ENCODE assay signal across 8 mouse cellular contexts in genomic region chr10:4387701-4388383, GRCm38 (mm10). TPM values are rescaled to one million over a fixed set of nuclear protein-coding genes. Genes with fewer than 3 reads are reported as not detected.
DNase-seq lines count a peak whose midpoint lies in the region; ATAC-seq and TF ChIP-seq lines count a peak whose summit lies in the region.

Gene Zbtb2, minus strand, starts transcription at chr10:4388108.

- H3K36me3 ChIP-seq in forebrain, embryonic 14.5 days (ENCODE audit: control insufficient read depth, insufficient read depth, low read length): peaks cover 1% of the 10 kb centered on the region; the same call in 1 of the 2 replicates
- peaks cover 5% of the 10 kb centered on the region for H3K36me3 ChIP-seq in lung, embryonic 16.5 days (ENCODE audit: control insufficient read depth, insufficient read depth, low read length)
- H3K36me3 ChIP-seq in thymus, adult 2 months (ENCODE audit: control insufficient read depth, insufficient read depth, low read length): no peaks in the 10 kb centered on the region

- H3K4me1 ChIP-seq in forebrain, embryonic 14.5 days (ENCODE audit: control insufficient read depth, insufficient read depth, low read length): peaks cover 21% of the 10 kb centered on the region
- H3K4me1 ChIP-seq in lung, embryonic 16.5 days (replicated peaks; ENCODE audit: control insufficient read depth, insufficient read depth, low read length): peaks cover 32% of the 10 kb centered on the region
- peaks cover 21% of the 10 kb centered on the region for H3K4me1 ChIP-seq in thymus, adult 2 months (replicated peaks; ENCODE audit: control insufficient read depth, insufficient read depth, low read length)

- H3K27me3 ChIP-seq in forebrain, embryonic 14.5 days (replicated peaks; ENCODE audit: control insufficient read depth, insufficient read depth, low read length): no peaks in the 10 kb centered on the region
- no peaks in the 10 kb centered on the region for H3K27me3 ChIP-seq in lung, embryonic 16.5 days (ENCODE audit: control insufficient read depth, insufficient read depth, low read depth, low read length)
- no peaks in the 10 kb centered on the region for H3K27me3 ChIP-seq in thymus, adult 2 months (ENCODE audit: control insufficient read depth, insufficient read depth, low read length)

- TF ChIP-seq CTCF in layer of hippocampus, adult 2 months (conservative IDR thresholded peaks at IDR 0.05): no peak
- no peak for TF ChIP-seq CTCF in thymus, adult 2 months (IDR thresholded peaks at IDR 0.05; ENCODE audit: borderline replicate concordance, control insufficient read depth, extremely low read depth, insufficient read depth, low read length, poor library complexity)

- peak within 1 kb of the TSS; percentile 99 for H3K27ac ChIP-seq in forebrain, embryonic 14.5 days (ENCODE audit: low read depth, low read length)
- peak within 1 kb of the TSS; percentile 100 for H3K27ac ChIP-seq in layer of hippocampus, adult 2 months
- H3K27ac ChIP-seq in lung, embryonic 16.5 days (ENCODE audit: low read length): peak within 1 kb of the TSS; percentile 99
- peak within 1 kb of the TSS; percentile 93 for H3K27ac ChIP-seq in thymus, adult 2 months (ENCODE audit: control insufficient read depth, insufficient read depth, low read length)

- H3K4me2 ChIP-seq in forebrain, embryonic 14.5 days (ENCODE audit: low read length): peak within 1 kb of the TSS; percentile 77
- H3K4me2 ChIP-seq in lung, embryonic 16.5 days (ENCODE audit: low read depth, low read length): peak within 1 kb of the TSS; percentile 64

- ATAC-seq in forebrain, embryonic 14.5 days: peak; percentile 11
- ATAC-seq in lung, embryonic 16.5 days (ENCODE audit: low read depth): 0 out of 2 replicates have a peak, but pooled peaks have one; percentile 0

- H3K4me3 ChIP-seq in forebrain, embryonic 14.5 days (ENCODE audit: low read depth, low read length): peak within 1 kb of the TSS; percentile 94
- H3K4me3 ChIP-seq in layer of hippocampus, adult 2 months: peak within 1 kb of the TSS; percentile 87
- peak within 1 kb of the TSS; percentile 79 for H3K4me3 ChIP-seq in lung, embryonic 16.5 days (ENCODE audit: low read length)
- peak within 1 kb of the TSS; percentile 73 for H3K4me3 ChIP-seq in thymus, adult 2 months (ENCODE audit: control insufficient read depth, insufficient read depth, low read length)

- WGBS in forebrain, embryonic 14.5 days: under 1% methylated on average over 56 of the region's 87 CpGs
- under 1% methylated on average over 34 of the region's 87 CpGs for WGBS in lung, embryonic 16.5 days
- WGBS in thymus, adult 2 months: 2% methylated on average over 81 of the region's 87 CpGs

- no peak; the same call in 1 of the 2 replicates for TF ChIP-seq POLR2A in thymus, adult 2 months (IDR thresholded peaks at IDR 0.05; ENCODE audit: control insufficient read depth, extremely low read depth, insufficient read depth, low read length, poor library complexity)

- H3K9me3 ChIP-seq in forebrain, embryonic 14.5 days (replicated peaks; ENCODE audit: control insufficient read depth, low read length): no peaks in the 10 kb centered on the region
- no peaks in the 10 kb centered on the region for H3K9me3 ChIP-seq in lung, embryonic 16.5 days (ENCODE audit: control insufficient read depth, low read length)

- intact Hi-C loops in heart, postnatal 25 days (cut with DNase I): loop anchor here (1.0 kb wide), 1 partner anchor 44 kb away; the partner anchor contains the start of genes Armt1 and Rmnd1

- peak; percentile 61 for DNase-seq in ES-CJ7 (ENCODE audit: low read depth, low spot score)
- DNase-seq in cerebellum, adult 11 months: peak; percentile 70
- DNase-seq in forebrain, embryonic 14.5 days (ENCODE audit: low spot score): peak; percentile 77
- peak; percentile 40 for DNase-seq in heart, postnatal 25 days (ENCODE audit: low spot score)
- DNase-seq in layer of hippocampus, adult 2 months (ENCODE audit: low spot score in 2 of 2): peak; percentile 58 to 60
- DNase-seq in ovary, adult 18-20 months (ENCODE audit: low spot score): peak; percentile 54
- peak; percentile 66 for DNase-seq in thymus, adult 2 months

- H3K9ac ChIP-seq in forebrain, embryonic 14.5 days (ENCODE audit: low read length): peak within 1 kb of the TSS; percentile 98
- H3K9ac ChIP-seq in lung, embryonic 16.5 days (ENCODE audit: low read length): peak within 1 kb of the TSS; percentile 93

RNA-seq across cellular contexts. Expression of gene Zbtb2, which starts in this region (rescaled TPM):
- 16.5 and 20.3 TPM in 2 replicates for polyA plus RNA-seq in forebrain, embryonic 14.5 days (2014; fragmentation: Nextera tagmentation; extraction: Ambion mirVana)
- total RNA-seq in heart, postnatal 25 days (2021): 1 to 10 TPM; 6.0 to 6.3 TPM
- 10 to 100 TPM; 11.8 to 13.2 TPM for total RNA-seq in layer of hippocampus, adult 2 months (2021)
- 14.1 and 16.4 TPM in 2 replicates for polyA plus RNA-seq in lung, embryonic 16.5 days (2015; fragmentation: Nextera tagmentation; extraction: Ambion mirVana)
- polyA plus RNA-seq in thymus, adult 2 months (2012; rRNA removed): 32.8 and 37.9 TPM in 2 replicates

Comparison
In these comparisons a context has a peak if more than half of its experiments do, and no peak if none do; other contexts are left out.
1. Peak in every context shown above with its lines: DNase-seq, ATAC-seq, H3K4me3 ChIP-seq and H3K27ac ChIP-seq.